Mouse (Mus musculus): ENCODE measurements around the gene Gdap2.

DNA sequence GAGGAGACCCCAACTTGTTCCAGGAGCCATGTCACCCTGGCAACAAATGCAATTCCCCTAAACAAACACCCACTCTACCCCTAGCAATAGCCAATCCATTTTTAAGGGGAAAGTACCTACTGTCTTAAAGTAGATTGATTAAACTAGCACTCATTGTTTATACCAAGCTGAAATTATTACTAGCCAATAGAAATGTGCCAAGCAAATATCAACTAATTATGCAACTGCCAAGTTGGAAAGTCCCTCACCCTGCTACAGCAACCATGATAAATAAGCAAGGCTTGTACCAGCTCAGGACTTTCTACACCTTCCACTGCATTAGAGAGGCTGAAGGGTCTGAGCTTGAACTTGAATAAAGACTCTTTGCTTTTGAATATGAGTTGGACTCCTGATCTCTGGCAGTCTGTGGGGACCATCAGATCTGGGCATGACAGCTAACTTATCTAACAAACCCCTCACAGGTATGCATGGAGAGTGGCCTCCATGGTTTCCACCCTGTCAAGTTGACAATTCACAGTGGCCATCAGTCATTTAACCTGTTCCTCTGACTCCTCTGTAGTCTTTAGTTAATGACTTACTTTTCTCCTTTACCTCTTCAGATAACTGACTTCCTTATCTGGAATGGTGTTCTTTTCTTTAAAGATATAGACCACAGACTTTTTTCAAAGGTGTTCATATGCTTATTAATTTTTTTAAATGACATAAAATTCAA is 74.7 kb downstream of the Gdap2 start:
- no peak for TF ChIP-seq CTCF (IDR thresholded peaks at IDR 0.05; ENCODE audit: extremely low read depth, insufficient read depth, low read length)
- TF ChIP-seq POLR2A (IDR thresholded peaks at IDR 0.05; ENCODE audit: extremely low read depth, insufficient read depth, low read length) = no peak

Measured in cortical plate, adult 2 months (tissue).